Mouse (Mus musculus): ENCODE data around the gene Slc45a1.

DNA sequence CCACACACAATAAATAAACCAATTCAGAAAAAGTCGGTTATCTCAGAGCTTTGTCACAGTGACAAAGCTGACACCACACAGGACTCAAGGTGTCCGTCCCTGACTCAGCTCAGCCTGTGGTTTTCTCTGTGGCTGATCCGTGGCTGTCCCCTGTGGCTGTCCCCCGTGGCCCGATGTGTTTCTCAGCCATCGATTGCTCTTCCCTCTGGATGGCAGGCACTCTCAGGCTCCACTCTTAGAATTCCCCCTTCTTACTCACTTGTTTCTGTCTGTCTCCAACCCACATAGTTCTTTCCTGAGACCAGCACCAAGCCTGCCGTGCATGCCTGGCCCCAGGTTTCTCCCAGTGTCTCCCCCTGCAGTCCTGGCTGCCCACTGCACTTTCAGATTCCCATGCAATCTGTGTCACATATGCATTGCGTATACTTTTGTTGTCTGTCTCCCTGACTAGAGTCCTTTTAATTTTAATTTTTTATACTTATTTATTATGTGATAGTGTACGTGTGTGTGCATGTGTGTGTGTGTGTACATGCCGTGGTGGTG lies 41.0 kb upstream of the Slc45a1 start:
- TF ChIP-seq CTCF (IDR thresholded peaks at IDR 0.05; ENCODE audit: low read depth, low read length) (no peak), POLR2A (IDR thresholded peaks at IDR 0.05; ENCODE audit: borderline replicate concordance, low read depth, low read length) (no peak)

Data from bone marrow macrophage, adult 2 months (primary cell).